Mouse (Mus musculus) myocyte (in vitro differentiated cells): ENCODE data around the gene Tspan5. TPM values are rescaled to one million over a fixed set of nuclear protein-coding genes. Genes with fewer than 3 reads are reported as not detected.

Experiments used
- H3K27me3 ChIP-seq: one replicate; pipeline ENCODE4 v1.6.1; 2011; ENCODE audit not compliant: control insufficient read depth, insufficient read depth, insufficient read length
- H3K36me3 ChIP-seq: one replicate; pipeline ENCODE4 v1.6.1; 2011; ENCODE audit not compliant: control insufficient read depth, insufficient read depth
- H3K4me2 ChIP-seq: one replicate; pipeline ENCODE4 v1.6.1; 2011; ENCODE audit warnings: low read depth, control low read depth
- H3K4me3 ChIP-seq: one replicate; pipeline ENCODE4 v1.5.1; 2011; ENCODE audit warnings: mild to moderate bottlenecking, control low read depth, moderate library complexity
- H3K79me2 ChIP-seq: one replicate; pipeline ENCODE4 v1.6.1; 2011; ENCODE audit not compliant: control insufficient read depth, insufficient read depth
- H3ac ChIP-seq: one replicate; pipeline ENCODE4 v1.6.1; 2011; ENCODE audit not compliant: control insufficient read depth, insufficient read length
- CEBPB ChIP-seq: IDR thresholded peaks from 2 replicates; pipeline ENCODE4 v1.6.1; 2011; ENCODE audit warnings: mild to moderate bottlenecking, moderate library complexity; ENCODE audit not compliant: poor library complexity, insufficient read depth, severe bottlenecking
- E2F4 ChIP-seq: IDR thresholded peaks from one replicate; pipeline ENCODE4 v1.6.1; 2011; ENCODE audit warnings: mild to moderate bottlenecking, control low read depth, moderate library complexity; ENCODE audit not compliant: insufficient read depth
- MAX ChIP-seq: IDR thresholded peaks from one replicate; pipeline ENCODE4 v1.6.1; 2011; ENCODE audit warnings: low read depth, mild to moderate bottlenecking, control low read depth
- MYOD1 ChIP-seq, 3 experiments: IDR thresholded peaks; one replicate each; pipeline ENCODE4 v1.6.1; 2011; ENCODE audit warnings: control low read depth in 2 of 3, low read depth in 2 of 3, mild to moderate bottlenecking in 2 of 3, moderate library complexity in 1 of 3; ENCODE audit not compliant: insufficient read length in 2 of 3, control insufficient read depth in 1 of 3
- MYOG ChIP-seq, 3 experiments: IDR thresholded peaks; one replicate each; pipeline ENCODE4 v1.6.1; 2011; ENCODE audit warnings: control low read depth in 2 of 3, low read depth in 2 of 3, mild to moderate bottlenecking in 2 of 3; ENCODE audit not compliant: insufficient read length in 2 of 3, control insufficient read depth in 1 of 3, insufficient read depth in 1 of 3
- POLR2A ChIP-seq: IDR thresholded peaks from one replicate; pipeline ENCODE4 v1.6.1; 2011; ENCODE audit warnings: low read depth, mild to moderate bottlenecking, control low read depth, moderate library complexity; ENCODE audit not compliant: insufficient read length
- POLR2AphosphoS2 ChIP-seq: IDR thresholded peaks from one replicate; pipeline ENCODE4 v1.6.1; 2011; ENCODE audit warnings: low read depth, control low read depth; ENCODE audit not compliant: insufficient read length
- REST ChIP-seq: IDR thresholded peaks from one replicate; pipeline ENCODE4 v1.6.1; 2011; ENCODE audit warnings: mild to moderate bottlenecking, control low read depth, moderate library complexity; ENCODE audit not compliant: insufficient read depth, insufficient read length
- SRF ChIP-seq: IDR thresholded peaks from one replicate; pipeline ENCODE4 v1.6.1; 2011; ENCODE audit warnings: low read depth; ENCODE audit not compliant: control insufficient read depth, insufficient read length
- TCF12 ChIP-seq: IDR thresholded peaks from one replicate; pipeline ENCODE4 v1.6.1; 2011; ENCODE audit warnings: mild to moderate bottlenecking, control low read depth; ENCODE audit not compliant: poor library complexity, insufficient read depth, severe bottlenecking
- TCF3 ChIP-seq: IDR thresholded peaks from one replicate; pipeline ENCODE4 v1.6.1; 2011; ENCODE audit warnings: low read depth, control low read depth; ENCODE audit not compliant: insufficient read length
- USF1 ChIP-seq: IDR thresholded peaks from one replicate; pipeline ENCODE4 v1.6.1; 2011; ENCODE audit warnings: low read depth, mild to moderate bottlenecking, control low read depth, moderate library complexity
- polyA plus RNA-seq: library from polyadenylated mRNA; unstranded; fragments of >200 nt; fragmentation: generic; extraction: Trizol; gene quantifications from one replicate; pipeline ENCODE4 v1.2.1, GENCODE M21; 2012; ENCODE audit warnings: missing spikeins

The Tspan5 gene
- polyA plus RNA-seq, 1 experiment: 16.9 TPM

GRCm38 (mm10) chr3:138857805-138858546 lies 116.0 kb downstream of the Tspan5 start:
- no peak overlapping the region for H3K4me2 ChIP-seq
- H3ac ChIP-seq: no peak overlapping the region
- peaks cover 10% of the 10 kb centered on the region for H3K79me2 ChIP-seq
- no peak overlapping the region for H3K4me3 ChIP-seq
- no peaks in the 10 kb centered on the region for H3K27me3 ChIP-seq
- H3K36me3 ChIP-seq: no peaks in the 10 kb centered on the region
- TF ChIP-seq TCF3 (no peak), USF1 (no peak), REST (no peak), E2F4 (no peak)

- no peak overlapping the region for H3ac ChIP-seq
- H3K36me3 ChIP-seq: no peaks in the 10 kb centered on the region
- H3K4me3 ChIP-seq: no peak overlapping the region
- no peaks in the 10 kb centered on the region for H3K27me3 ChIP-seq
- no peak overlapping the region for H3K4me2 ChIP-seq
- TF ChIP-seq POLR2AphosphoS2 (no peak), TCF12 (no peak), MYOG (IDR thresholded peaks at IDR 0.05; ENCODE audit: control insufficient read depth in 1 of 3, insufficient read depth in 1 of 3, insufficient read length in 2 of 3, low read depth in 2 of 3) (no peak), REST (no peak)
- H3K79me2 ChIP-seq: peaks cover 10% of the 10 kb centered on the region
These were observed 116.7 kb downstream of the Tspan5 start for GRCm38 (mm10) chr3:138858649-138859048.

GRCm38 (mm10) chr3:138859166-138859565 lies 117.2 kb downstream of the Tspan5 start:
- Histone ChIP-seq H3K27me3 (no peaks in the 10 kb centered on the region), H3K79me2 (peaks cover 10% of the 10 kb centered on the region), H3K36me3 (no peaks in the 10 kb centered on the region), H3K4me3 (no peak overlapping the region), H3ac (no peak overlapping the region), H3K4me2 (no peak overlapping the region)
- TF ChIP-seq E2F4 (no peak), TCF12 (no peak), TCF3 (no peak), SRF (no peak), REST (no peak), USF1 (no peak), MYOG (IDR thresholded peaks at IDR 0.05; ENCODE audit: control insufficient read depth in 1 of 3, insufficient read depth in 1 of 3, insufficient read length in 2 of 3, low read depth in 2 of 3) (no peak), POLR2AphosphoS2 (no peak), POLR2A (no peak), MYOD1 (IDR thresholded peaks at IDR 0.05; ENCODE audit: control insufficient read depth in 1 of 3, insufficient read length in 2 of 3, low read depth in 2 of 3) (no peak), CEBPB (no peak), MAX (no peak)

GRCm38 (mm10) chr3:138859666-138860065 lies 117.7 kb downstream of the Tspan5 start:
- peaks cover 10% of the 10 kb centered on the region for H3K79me2 ChIP-seq
- TF ChIP-seq MYOD1 (IDR thresholded peaks at IDR 0.05; ENCODE audit: control insufficient read depth in 1 of 3, insufficient read length in 2 of 3, low read depth in 2 of 3): no peak
- TF ChIP-seq MYOG (IDR thresholded peaks at IDR 0.05; ENCODE audit: control insufficient read depth in 1 of 3, insufficient read depth in 1 of 3, insufficient read length in 2 of 3, low read depth in 2 of 3): no peak
- TF ChIP-seq SRF: no peak

GRCm38 (mm10) chr3:138860257-138860760 lies 118.3 kb downstream of the Tspan5 start:
- H3K4me3 ChIP-seq: no peak overlapping the region
- peaks cover 10% of the 10 kb centered on the region for H3K79me2 ChIP-seq
- no peak overlapping the region for H3ac ChIP-seq
- no peak for TF ChIP-seq SRF
- TF ChIP-seq MAX: no peak
- no peak for TF ChIP-seq CEBPB
- TF ChIP-seq USF1: no peak
- TF ChIP-seq E2F4: no peak
- TF ChIP-seq POLR2AphosphoS2: no peak
- TF ChIP-seq MYOG (IDR thresholded peaks at IDR 0.05; ENCODE audit: control insufficient read depth in 1 of 3, insufficient read depth in 1 of 3, insufficient read length in 2 of 3, low read depth in 2 of 3): no peak
- no peak for TF ChIP-seq POLR2A
- no peak for TF ChIP-seq REST
- TF ChIP-seq MYOD1 (IDR thresholded peaks at IDR 0.05; ENCODE audit: control insufficient read depth in 1 of 3, insufficient read length in 2 of 3, low read depth in 2 of 3): no peak
- TF ChIP-seq TCF12: no peak
- no peak for TF ChIP-seq TCF3
- no peaks in the 10 kb centered on the region for H3K36me3 ChIP-seq
- no peak overlapping the region for H3K4me2 ChIP-seq
- H3K27me3 ChIP-seq: no peaks in the 10 kb centered on the region

More at GRCm38 (mm10) chr3:138859666-138860065, 117.7 kb downstream of the Tspan5 start:
- Histone ChIP-seq H3K36me3 (no peaks in the 10 kb centered on the region), H3K4me3 (no peak overlapping the region), H3K4me2 (no peak overlapping the region), H3ac (no peak overlapping the region), H3K27me3 (no peaks in the 10 kb centered on the region)
